Mouse (Mus musculus) heart, embryonic 11.5 days (tissue): ENCODE data around the gene Slc37a2. TPM values are rescaled to one million over a fixed set of nuclear protein-coding genes. Genes with fewer than 3 reads are reported as not detected.

Source experiments
- ATAC-seq: fragments of 200-750 bp; cut with Nextera tagmentation; replicated peaks from 2 replicates; pipeline ENCODE4 v1.8.0; 2017; ENCODE audit warnings: moderate library complexity; ENCODE audit not compliant: insufficient number of reproducible peaks, low FRiP score, low TSS enrichment
- H3K27ac ChIP-seq: fragments of 300-500 bp; sonication (generic); 2 replicates; pipeline ENCODE4 v1.5.1; 2014; ENCODE audit warnings: mild to moderate bottlenecking, low read depth, low read length
- H3K27me3 ChIP-seq: fragments of 300-500 bp; sonication (generic); 2 replicates; pipeline ENCODE4 v1.6.1; 2014; ENCODE audit warnings: mild to moderate bottlenecking, low read length, mixed read lengths; ENCODE audit not compliant: control insufficient read depth, insufficient read depth
- H3K36me3 ChIP-seq: fragments of 300-500 bp; sonication (generic); 2 replicates; pipeline ENCODE4 v1.6.1; 2014; ENCODE audit warnings: mild to moderate bottlenecking, low read length, moderate library complexity, mixed read lengths; ENCODE audit not compliant: control insufficient read depth, insufficient read depth
- H3K4me1 ChIP-seq: fragments of 300-500 bp; sonication (generic); 2 replicates; pipeline ENCODE4 v1.6.1; 2014; ENCODE audit warnings: low read length; ENCODE audit not compliant: control insufficient read depth, insufficient read depth
- H3K4me2 ChIP-seq: fragments of 300-500 bp; sonication (generic); 2 replicates; pipeline ENCODE4 v1.6.1; 2014; ENCODE audit warnings: mild to moderate bottlenecking, moderate library complexity
- H3K4me3 ChIP-seq: fragments of 300-500 bp; sonication (generic); 2 replicates; pipeline ENCODE4 v1.5.1; 2014; ENCODE audit warnings: low read depth, low read length
- H3K9ac ChIP-seq: fragments of 300-500 bp; sonication (generic); 2 replicates; pipeline ENCODE4 v1.6.1; 2014; ENCODE audit warnings: mild to moderate bottlenecking, low read depth, low read length, moderate library complexity
- H3K9me3 ChIP-seq: fragments of 300-500 bp; sonication (generic); replicated peaks from 2 replicates; pipeline ENCODE4 v1.6.1; 2016; ENCODE audit warnings: low read length; ENCODE audit not compliant: control insufficient read depth
- WGBS: fragments of 180-500 bp; shearing (Covaris S2); extraction: QIAGEN DNeasy Blood & Tissue Kit; methylation state at CpG from one replicate; pipeline ENCODE4 v1.1.7; 2014; ENCODE audit not compliant: insufficient replicate concordance; 5-methylcytosine and 5-hydroxymethylcytosine counted together
- polyA plus RNA-seq: library from polyadenylated mRNA; unstranded; fragments of >200 nt; fragmentation: Nextera tagmentation; extraction: Ambion mirVana; gene quantifications from 2 replicates; pipeline ENCODE4 v1.2.1, GENCODE M21; 2014

The Slc37a2 gene
- polyA plus RNA-seq, 1 experiment from 2014 or later = 0.94 TPM

DNA sequence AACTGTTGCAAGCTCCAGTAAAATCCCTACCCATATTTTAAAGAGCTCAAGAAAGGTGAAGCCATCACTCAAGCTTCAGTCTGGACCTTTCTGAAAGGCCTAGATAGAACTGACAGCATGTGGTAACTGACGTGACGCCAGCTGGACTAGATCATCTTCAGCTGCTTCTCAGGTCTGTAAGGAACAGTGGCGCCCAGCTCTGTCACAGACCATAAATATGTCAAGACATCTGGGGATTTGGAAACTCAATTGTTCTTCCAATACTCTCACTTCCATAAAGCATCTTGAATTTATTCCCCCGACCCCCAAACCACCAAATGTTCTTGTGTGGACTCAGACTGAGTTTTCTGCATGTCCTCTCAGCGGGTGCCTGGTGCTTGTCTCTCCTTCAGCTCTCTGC, 55.1 kb downstream of the Slc37a2 start:
- H3K4me1 ChIP-seq = no peaks in the 10 kb centered on the region
- no peaks in the 10 kb centered on the region for H3K27me3 ChIP-seq
- no peak overlapping the region for H3K4me3 ChIP-seq
- ATAC-seq = no peak
- H3K9ac ChIP-seq = no peak overlapping the region
- no peak overlapping the region for H3K27ac ChIP-seq
- no peaks in the 10 kb centered on the region for H3K9me3 ChIP-seq
- H3K36me3 ChIP-seq = no peaks in the 10 kb centered on the region
- H3K4me2 ChIP-seq = no peak overlapping the region
- WGBS = 79% methylated on average over 5 of the region's 5 CpGs

DNA sequence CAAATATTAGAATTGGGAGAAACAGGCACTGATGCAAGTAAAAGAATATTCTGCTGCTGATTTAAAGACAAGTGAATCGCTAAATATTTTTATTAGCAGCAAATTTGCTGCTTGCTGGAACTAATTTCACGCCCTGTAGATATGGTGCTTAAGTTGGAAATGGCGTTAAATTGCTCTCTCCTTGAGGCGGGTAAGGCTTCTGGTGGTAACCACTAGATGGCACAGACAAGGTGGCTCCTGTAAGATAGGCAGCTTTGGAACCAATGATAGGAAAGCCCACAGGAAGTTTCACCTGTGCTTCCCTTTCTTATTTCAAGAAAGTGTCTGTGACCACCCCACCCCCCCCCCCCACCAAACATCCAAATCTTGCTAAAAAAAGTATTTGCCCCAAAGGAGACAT, 58.5 kb downstream of the Slc37a2 start:
- Histone ChIP-seq H3K36me3 (no peaks in the 10 kb centered on the region), H3K4me3 (no peak overlapping the region), H3K27ac (no peak overlapping the region), H3K27me3 (no peaks in the 10 kb centered on the region), H3K4me1 (no peaks in the 10 kb centered on the region), H3K4me2 (no peak overlapping the region), H3K9ac (no peak overlapping the region), H3K9me3 (no peaks in the 10 kb centered on the region)
- 63% methylated on average over 4 of the region's 4 CpGs for WGBS
- ATAC-seq = no peak

DNA sequence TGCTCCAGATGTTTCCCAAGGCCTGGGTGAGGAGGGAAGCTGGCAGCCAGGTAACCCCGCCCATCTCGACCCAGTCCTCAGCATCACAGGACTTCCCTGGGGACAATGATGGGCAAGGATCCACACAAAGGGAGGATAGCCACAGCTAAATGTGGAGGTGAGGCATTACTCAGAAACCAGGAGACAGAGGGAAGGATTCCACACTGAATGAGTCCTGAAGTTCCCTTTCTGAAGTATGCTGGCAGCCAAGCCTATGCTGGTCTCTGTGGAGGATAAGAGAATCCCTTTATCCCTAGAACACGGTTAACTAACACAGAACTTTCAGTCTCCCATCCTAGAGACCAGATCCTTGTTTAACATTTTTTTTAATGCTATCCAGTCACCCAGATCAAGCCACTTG, 67.5 kb downstream of the Slc37a2 start:
- H3K4me2 ChIP-seq = no peak overlapping the region
- no peak overlapping the region for H3K4me3 ChIP-seq
- no peak overlapping the region for H3K9ac ChIP-seq
- H3K27me3 ChIP-seq = no peaks in the 10 kb centered on the region
- no peak for ATAC-seq
- WGBS = 86% methylated on average over 3 of the region's 3 CpGs
- no peaks in the 10 kb centered on the region for H3K36me3 ChIP-seq
- H3K27ac ChIP-seq = no peak overlapping the region
- no peaks in the 10 kb centered on the region for H3K9me3 ChIP-seq
- H3K4me1 ChIP-seq = no peaks in the 10 kb centered on the region

DNA sequence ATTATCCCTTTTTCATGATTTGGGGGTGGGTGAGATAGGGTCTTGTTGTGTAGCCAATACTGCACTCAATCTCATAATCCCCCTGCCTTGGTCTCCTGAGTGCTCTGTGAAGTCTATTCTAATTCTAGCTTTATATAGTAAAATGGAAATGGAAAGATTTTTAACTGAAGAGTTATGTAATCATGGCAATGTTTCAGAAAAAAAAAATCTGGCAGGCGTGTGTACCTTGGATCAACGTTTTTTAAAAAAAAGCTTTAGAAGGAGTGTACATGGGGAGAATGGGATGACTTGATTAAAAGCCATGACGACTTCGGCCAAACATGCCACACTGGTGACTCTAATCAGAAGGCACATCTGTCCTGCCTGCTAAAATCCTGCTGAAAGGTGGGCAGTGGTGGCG, 68.1 kb downstream of the Slc37a2 start:
- Histone ChIP-seq H3K27ac (no peak overlapping the region), H3K4me2 (no peak overlapping the region), H3K9me3 (no peaks in the 10 kb centered on the region), H3K4me3 (no peak overlapping the region), H3K9ac (no peak overlapping the region), H3K4me1 (no peaks in the 10 kb centered on the region), H3K36me3 (no peaks in the 10 kb centered on the region), H3K27me3 (no peaks in the 10 kb centered on the region)
- WGBS = 83% methylated on average over 5 of the region's 5 CpGs
- ATAC-seq = no peak

- no peaks in the 10 kb centered on the region for H3K27me3 ChIP-seq
- no peak overlapping the region for H3K4me2 ChIP-seq
- no peak for ATAC-seq
- H3K4me1 ChIP-seq = no peaks in the 10 kb centered on the region
- 55% methylated on average over 2 of the region's 2 CpGs for whole genome bisulfite sequencing
- no peaks in the 10 kb centered on the region for H3K9me3 ChIP-seq
- H3K9ac ChIP-seq = no peak overlapping the region
- no peak overlapping the region for H3K27ac ChIP-seq
- H3K4me3 ChIP-seq = no peak overlapping the region
- H3K36me3 ChIP-seq = no peaks in the 10 kb centered on the region
Measured at GRCm38 (mm10) chr9:37183176-37183575, 72.4 kb downstream of the Slc37a2 start.

DNA sequence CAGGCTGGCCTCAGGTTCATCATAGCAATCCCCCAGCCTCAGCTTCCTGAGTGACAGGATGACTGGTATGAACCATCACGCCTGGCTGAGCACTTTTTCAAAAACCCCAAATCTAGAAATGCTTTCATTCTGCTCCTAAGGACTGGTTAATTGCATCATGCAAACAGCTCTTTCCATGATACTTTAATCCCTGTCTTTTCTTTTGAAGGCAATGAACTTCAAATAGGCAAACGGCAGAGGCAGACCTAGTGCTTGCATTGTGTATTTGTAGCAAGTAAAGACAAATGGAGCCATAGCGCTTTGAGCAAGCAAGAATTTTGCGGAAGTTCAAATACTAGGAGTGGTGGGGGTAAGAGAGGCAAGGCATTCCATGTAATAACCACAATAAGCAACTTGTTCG, 73.9 kb downstream of the Slc37a2 start:
- no peaks in the 10 kb centered on the region for H3K27me3 ChIP-seq
- WGBS = 81% methylated on average over 5 of the region's 5 CpGs

DNA sequence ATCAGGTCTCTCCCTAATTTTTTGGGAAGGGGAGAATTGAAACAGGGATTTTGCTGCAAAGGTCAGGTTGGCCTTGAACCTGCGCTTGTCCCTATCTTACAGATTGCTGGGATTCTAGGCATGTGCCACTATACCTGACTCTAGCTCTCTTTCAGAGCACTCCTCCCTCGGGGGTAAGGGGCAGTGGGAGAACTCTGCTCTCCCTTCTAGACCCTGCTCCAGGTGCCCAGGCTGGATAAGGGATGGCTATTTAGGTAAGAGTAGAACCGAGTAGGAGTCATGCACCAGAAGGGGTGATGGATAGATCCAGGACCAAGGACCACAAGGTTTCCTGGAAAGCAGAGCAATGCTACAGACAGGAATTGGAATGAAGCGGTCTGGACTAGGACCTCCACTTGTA, 75.9 kb downstream of the Slc37a2 start:
- ATAC-seq = no peak
- Histone ChIP-seq H3K9me3 (no peaks in the 10 kb centered on the region), H3K4me1 (peaks cover 2% of the 10 kb centered on the region; the same call in 1 of the 2 replicates), H3K27me3 (no peaks in the 10 kb centered on the region), H3K9ac (no peak overlapping the region), H3K36me3 (no peaks in the 10 kb centered on the region), H3K4me2 (no peak overlapping the region), H3K4me3 (no peak overlapping the region), H3K27ac (no peak overlapping the region)
- 79% methylated on average over 4 of the region's 4 CpGs for WGBS

More for the DNA sequence above, 73.9 kb downstream of the Slc37a2 start:
- Histone ChIP-seq H3K27ac (no peak overlapping the region), H3K9me3 (no peaks in the 10 kb centered on the region), H3K36me3 (no peaks in the 10 kb centered on the region), H3K4me2 (no peak overlapping the region), H3K4me3 (no peak overlapping the region), H3K4me1 (0 out of 2 replicates have a peak, but pooled peaks cover 2% of the 10 kb centered on the region), H3K9ac (no peak overlapping the region)
- no peak for ATAC-seq

GRCm38 (mm10) chr9:37178911-37179310, 76.6 kb downstream of the Slc37a2 start:
- H3K9me3 ChIP-seq = no peaks in the 10 kb centered on the region
- no peak overlapping the region for H3K9ac ChIP-seq
- no peaks in the 10 kb centered on the region for H3K27me3 ChIP-seq
- H3K4me3 ChIP-seq = no peak overlapping the region
- H3K36me3 ChIP-seq = no peaks in the 10 kb centered on the region
- ATAC-seq = no peak
- 34% methylated on average over 4 of the region's 4 CpGs for WGBS
- H3K27ac ChIP-seq = no peak overlapping the region
- no peak overlapping the region for H3K4me2 ChIP-seq
- H3K4me1 ChIP-seq = peaks cover 2% of the 10 kb centered on the region; the same call in 1 of the 2 replicates
